Mouse (Mus musculus) MEL (cell line): Measurements from ENCODE around the gene Slc35c2.

Source experiments
- CTCF ChIP-seq, 3 experiments: IDR thresholded peaks in 2 of 3; conservative IDR thresholded peaks in 1 of 3; 2 replicates each; pipeline ENCODE4 v1.5.1; 2011 to 2012; ENCODE audit warnings: low read length in 3 of 3, low read depth in 2 of 3, mild to moderate bottlenecking in 2 of 3, improper control_type of control experiment in 1 of 3, inconsistent platforms in 1 of 3, mixed read lengths in 1 of 3, moderate library complexity in 1 of 3; ENCODE audit not compliant: control insufficient read depth in 1 of 3, insufficient read depth in 1 of 3, poor library complexity in 1 of 3, severe bottlenecking in 1 of 3
- GABPA ChIP-seq: IDR thresholded peaks from 2 replicates; pipeline ENCODE4 v1.6.1; 2012; ENCODE audit warnings: low read depth, mild to moderate bottlenecking, inconsistent platforms, low read length, improper control_type of control experiment, moderate library complexity
- GATA1 ChIP-seq: IDR thresholded peaks from 2 replicates; pipeline ENCODE4 v1.6.1; 2011; ENCODE audit warnings: low read depth, low read length, improper control_type of control experiment
- KAT2A ChIP-seq: conservative IDR thresholded peaks from 2 replicates; pipeline ENCODE4 v1.6.1; 2012; ENCODE audit warnings: low read depth, low read length, improper control_type of control experiment, inconsistent platforms
- MAX ChIP-seq: IDR thresholded peaks from 2 replicates; pipeline ENCODE4 v1.6.1; 2011; ENCODE audit warnings: low read length, improper control_type of control experiment
- POLR2A ChIP-seq, 2 experiments: IDR thresholded peaks; 2 replicates each; pipeline ENCODE4 v1.6.1; 2011 to 2012; ENCODE audit warnings: low read length in 2 of 2, mild to moderate bottlenecking in 2 of 2, control low read depth in 1 of 2, improper control_type of control experiment in 1 of 2, low read depth in 1 of 2, moderate library complexity in 1 of 2; ENCODE audit not compliant: control insufficient read depth in 1 of 2, insufficient read depth in 1 of 2, poor library complexity in 1 of 2
- POLR2AphosphoS2 ChIP-seq: IDR thresholded peaks from 2 replicates; pipeline ENCODE4 v1.6.1; 2011; ENCODE audit warnings: low read length, improper control_type of control experiment
- POLR2AphosphoS5 ChIP-seq: IDR thresholded peaks from 2 replicates; pipeline ENCODE4 v1.6.1; 2012; ENCODE audit warnings: low read depth, borderline replicate concordance, mild to moderate bottlenecking, inconsistent platforms, low read length, moderate library complexity, mixed read lengths
- TCF12 ChIP-seq: IDR thresholded peaks from 2 replicates; pipeline ENCODE4 v1.6.1; 2014; ENCODE audit warnings: low read depth, mild to moderate bottlenecking, inconsistent platforms, low read length, improper control_type of control experiment, moderate library complexity
- ZNF384 ChIP-seq: IDR thresholded peaks from 2 replicates; pipeline ENCODE4 v1.6.1; 2012; ENCODE audit warnings: low read depth, mild to moderate bottlenecking, inconsistent platforms, low read length, improper control_type of control experiment

GRCm38 (mm10) chr2:165253269-165253668, 34.4 kb downstream of the Slc35c2 start:
- TF ChIP-seq KAT2A = no peak
- TF ChIP-seq GATA1 = no peak
- no peak for TF ChIP-seq CTCF (IDR thresholded peaks at IDR 0.05 in 2 of 3, conservative IDR thresholded peaks at IDR 0.05 in 1 of 3; ENCODE audit: control insufficient read depth in 1 of 3, insufficient read depth in 1 of 3, low read depth in 2 of 3, low read length in 3 of 3, poor library complexity in 1 of 3, severe bottlenecking in 1 of 3)
- no peak for TF ChIP-seq POLR2AphosphoS2
- no peak for TF ChIP-seq GABPA
- no peak for TF ChIP-seq ZNF384
- no peak for TF ChIP-seq POLR2AphosphoS5
- TF ChIP-seq POLR2A (IDR thresholded peaks at IDR 0.05; ENCODE audit: control insufficient read depth in 1 of 2, insufficient read depth in 1 of 2, low read depth in 1 of 2, low read length in 2 of 2, poor library complexity in 1 of 2) = no peak
- no peak for TF ChIP-seq MAX
- TF ChIP-seq TCF12 = no peak
